18 mouse cellular contexts compared by ENCODE assay signal in genomic region chr12:79766116-79766515, GRCm38 (mm10).
A peak's percentile ranks its signal among the peaks of the same experiment; 100 is the strongest.
DNase-seq lines count a peak whose midpoint lies in the region; ATAC-seq lines count a peak whose summit lies in the region.
"Had no signal": no experiment of that assay in that cellular context is flagged by ENCODE, and none has a peak within 500 bp of the region (broad histone marks: within the 10 kb centered on the region; RNA-seq: fewer than 3 reads in every experiment).

No protein-coding gene starts in this region.

- H3K4me1 ChIP-seq in intestine, embryonic 14.5 days (replicated peaks; ENCODE audit: control insufficient read depth, insufficient read depth, low read length): peaks cover 31% of the 10 kb centered on the region
- H3K4me1 ChIP-seq in intestine, embryonic 15.5 days (replicated peaks): peaks cover 12% of the 10 kb centered on the region
- peaks cover 20% of the 10 kb centered on the region for H3K4me1 ChIP-seq in midbrain, embryonic 10.5 days
- H3K4me1 ChIP-seq in midbrain, embryonic 16.5 days (ENCODE audit: control insufficient read depth, insufficient read depth, low read length): no peaks in the 10 kb centered on the region
- H3K4me1 ChIP-seq: hindbrain, embryonic 15.5 days; limb, embryonic 12.5 days had no signal

- H3K4me3 ChIP-seq in intestine, embryonic 14.5 days (ENCODE audit: low read depth, low read length): no peak overlapping the region
- no peak overlapping the region for H3K4me3 ChIP-seq in intestine, embryonic 15.5 days (replicated peaks)
- no peak overlapping the region for H3K4me3 ChIP-seq in midbrain, embryonic 10.5 days
- H3K4me3 ChIP-seq in midbrain, embryonic 16.5 days (ENCODE audit: low read depth, low read length): no peak overlapping the region
- H3K4me3 ChIP-seq: hindbrain, embryonic 15.5 days; limb, embryonic 12.5 days; midbrain, embryonic 12.5 days had no signal

- H3K27ac ChIP-seq in intestine, embryonic 14.5 days (ENCODE audit: low read depth): 0 out of 2 replicates have a peak overlapping the region, but pooled peaks have one; percentile 11
- H3K27ac ChIP-seq in intestine, embryonic 15.5 days: no peak overlapping the region
- H3K27ac ChIP-seq in midbrain, embryonic 10.5 days (replicated peaks): peak overlapping the region; percentile 49; the same call in 1 of the 2 replicates
- no peak overlapping the region for H3K27ac ChIP-seq in midbrain, embryonic 16.5 days (ENCODE audit: low read length)
- H3K27ac ChIP-seq: hindbrain, embryonic 15.5 days; limb, embryonic 12.5 days; midbrain, embryonic 12.5 days had no signal

- ATAC-seq in intestine, embryonic 14.5 days (replicated peaks; ENCODE audit: low FRiP score, low TSS enrichment, low read depth): no peak
- no peak for ATAC-seq in intestine, embryonic 15.5 days
- no peak for ATAC-seq in midbrain, embryonic 16.5 days
- ATAC-seq: Patski had no signal

- DNase-seq in cerebellum, postnatal 10 days: peak; percentile 75 to 76
- DNase-seq in cerebellum, adult 9-10 months: no peak
- no peak for DNase-seq in intestine, embryonic 14.5 days (ENCODE audit: low spot score)
- DNase-seq in midbrain, embryonic 10.5 days (ENCODE audit: low spot score): no peak
- peak; percentile 63 to 72 for DNase-seq in kidney, postnatal 25 days
- DNase-seq in ovary, postnatal 36 days (ENCODE audit: low spot score): no peak
- DNase-seq: B cell, adult 2 months; gastrocnemius, postnatal 14 days; layer of hippocampus, postnatal 36 days; lung, postnatal 36 days; spleen, adult 18-20 months; thymus, postnatal 4 days had no signal

- no peak overlapping the region for H3K4me2 ChIP-seq in intestine, embryonic 14.5 days (ENCODE audit: low read length)
- H3K4me2 ChIP-seq in intestine, embryonic 15.5 days (replicated peaks): no peak overlapping the region
- H3K4me2 ChIP-seq in midbrain, embryonic 16.5 days (ENCODE audit: low read length): no peak overlapping the region
- H3K4me2 ChIP-seq: hindbrain, embryonic 15.5 days; limb, embryonic 12.5 days; midbrain, embryonic 12.5 days had no signal

- no peaks in the 10 kb centered on the region for H3K9me3 ChIP-seq in intestine, embryonic 14.5 days (ENCODE audit: control insufficient read depth, low read length)
- H3K9me3 ChIP-seq in intestine, embryonic 15.5 days: no peaks in the 10 kb centered on the region
- no peaks in the 10 kb centered on the region for H3K9me3 ChIP-seq in midbrain, embryonic 10.5 days (replicated peaks)
- H3K9me3 ChIP-seq in midbrain, embryonic 16.5 days (replicated peaks; ENCODE audit: control insufficient read depth, low read length, poor library complexity, severe bottlenecking): no peaks in the 10 kb centered on the region
- H3K9me3 ChIP-seq: hindbrain, embryonic 15.5 days; limb, embryonic 12.5 days; midbrain, embryonic 12.5 days had no signal

- WGBS in intestine, embryonic 14.5 days: 75% methylated on average over 6 of the region's 6 CpGs
- WGBS in intestine, embryonic 15.5 days: 78% methylated on average over 6 of the region's 6 CpGs
- 89% methylated on average over 6 of the region's 6 CpGs for WGBS in midbrain, embryonic 10.5 days
- WGBS in midbrain, embryonic 16.5 days: 82% methylated on average over 6 of the region's 6 CpGs

- H3K27me3 ChIP-seq in intestine, embryonic 14.5 days (replicated peaks; ENCODE audit: control insufficient read depth, insufficient read depth, low read length): no peaks in the 10 kb centered on the region
- no peaks in the 10 kb centered on the region for H3K27me3 ChIP-seq in intestine, embryonic 15.5 days (replicated peaks)
- H3K27me3 ChIP-seq in midbrain, embryonic 10.5 days (ENCODE audit: low read depth, poor library complexity, severe bottlenecking): no peaks in the 10 kb centered on the region
- H3K27me3 ChIP-seq in midbrain, embryonic 16.5 days (ENCODE audit: control insufficient read depth, insufficient read depth, low read depth, low read length): no peaks in the 10 kb centered on the region
- H3K27me3 ChIP-seq: hindbrain, embryonic 15.5 days; limb, embryonic 12.5 days; midbrain, embryonic 12.5 days; Patski had no signal

- H3K9ac ChIP-seq in intestine, embryonic 14.5 days (ENCODE audit: low read length): no peak overlapping the region
- no peak overlapping the region for H3K9ac ChIP-seq in intestine, embryonic 15.5 days
- H3K9ac ChIP-seq in midbrain, embryonic 16.5 days (ENCODE audit: low read depth, low read length): no peak overlapping the region
- H3K9ac ChIP-seq: hindbrain, embryonic 15.5 days; limb, embryonic 12.5 days; midbrain, embryonic 12.5 days had no signal

- no peaks in the 10 kb centered on the region for H3K36me3 ChIP-seq in intestine, embryonic 14.5 days (ENCODE audit: control insufficient read depth, insufficient read depth, low read length)
- no peaks in the 10 kb centered on the region for H3K36me3 ChIP-seq in intestine, embryonic 15.5 days
- H3K36me3 ChIP-seq in midbrain, embryonic 10.5 days: no peaks in the 10 kb centered on the region
- H3K36me3 ChIP-seq in midbrain, embryonic 16.5 days (ENCODE audit: control insufficient read depth, insufficient read depth, low read length): no peaks in the 10 kb centered on the region
- H3K36me3 ChIP-seq: hindbrain, embryonic 15.5 days; limb, embryonic 12.5 days; midbrain, embryonic 12.5 days had no signal

Comparison
In these comparisons a context has a peak if more than half of its experiments do, and no peak if none do; other contexts are left out.
1. DNase-seq: peak in cerebellum, postnatal 10 days (2 of 2) and kidney, postnatal 25 days (2 of 2); none in cerebellum, adult 9-10 months (single experiment), intestine, embryonic 14.5 days (single experiment), midbrain, embryonic 10.5 days (single experiment) and ovary, postnatal 36 days (single experiment).
2. H3K27ac ChIP-seq: peak in intestine, embryonic 14.5 days (single experiment) and midbrain, embryonic 10.5 days (single experiment); none in intestine, embryonic 15.5 days (single experiment) and midbrain, embryonic 16.5 days (single experiment).